Mouse (Mus musculus): Measurements from ENCODE around the gene Aldh1a3. TPM values are rescaled to one million over a fixed set of nuclear protein-coding genes. Genes with fewer than 3 reads are reported as not detected.

The Aldh1a3 gene
- 1.4 and 1.5 TPM in 2 replicates for polyA plus RNA-seq (2014; fragmentation: Nextera tagmentation; extraction: Ambion mirVana)

GRCm38 (mm10) chr7:66427437-66428161 lies at the start of gene Aldh1a3:
Aldh1a3 (minus strand) TSS chr7:66427517.
- Histone ChIP-seq H3K27ac (ENCODE audit: low read depth) (no peak within 1 kb of the TSS), H3K4me1 (ENCODE audit: insufficient read depth) (no peaks in the 10 kb centered on the region), H3K4me3 (ENCODE audit: low read depth, low read length) (peak within 1 kb of the TSS; percentile 52), H3K9me3 (ENCODE audit: low read depth, low read length) (no peaks in the 10 kb centered on the region), H3K4me2 (peak within 1 kb of the TSS; percentile 97), H3K27me3 (ENCODE audit: insufficient read depth, low read length) (peaks cover 57% of the 10 kb centered on the region), H3K9ac (peak within 1 kb of the TSS; percentile 49), H3K36me3 (ENCODE audit: insufficient read depth) (no peaks in the 10 kb centered on the region)
- DNase-seq: peak; percentile 72
- WGBS: under 1% methylated on average over 52 of the region's 56 CpGs
- ATAC-seq (ENCODE audit: insufficient read depth): peak; percentile 90
- TF ChIP-seq CTCF (IDR thresholded peaks at IDR 0.05; ENCODE audit: low read depth): no peak

- Histone ChIP-seq H3K4me1 (ENCODE audit: insufficient read depth) (0 out of 2 replicates have a peak, but pooled peaks cover 4% of the 10 kb centered on the region), H3K27ac (ENCODE audit: low read depth) (no peak overlapping the region), H3K4me2 (no peak overlapping the region), H3K4me3 (ENCODE audit: low read depth, low read length) (no peak overlapping the region), H3K36me3 (ENCODE audit: insufficient read depth) (no peaks in the 10 kb centered on the region), H3K9ac (no peak overlapping the region), H3K27me3 (ENCODE audit: insufficient read depth, low read length) (no peaks in the 10 kb centered on the region), H3K9me3 (ENCODE audit: low read depth, low read length) (no peaks in the 10 kb centered on the region)
- ATAC-seq (ENCODE audit: insufficient read depth): no peak
- DNase-seq: no peak
- 47% methylated on average over 8 of the region's 8 CpGs for WGBS
- no peak for TF ChIP-seq CTCF (IDR thresholded peaks at IDR 0.05; ENCODE audit: low read depth)
Observed at GRCm38 (mm10) chr7:66476289-66476688, 49.0 kb upstream of the Aldh1a3 start.

GRCm38 (mm10) chr7:66471641-66472216 lies 44.4 kb upstream of the Aldh1a3 start:
- no peak for TF ChIP-seq CTCF (IDR thresholded peaks at IDR 0.05; ENCODE audit: low read depth)
- Histone ChIP-seq H3K27ac (ENCODE audit: low read depth) (no peak overlapping the region), H3K9me3 (ENCODE audit: low read depth, low read length) (no peaks in the 10 kb centered on the region), H3K9ac (no peak overlapping the region), H3K4me1 (ENCODE audit: insufficient read depth) (0 out of 2 replicates have a peak, but pooled peaks cover 4% of the 10 kb centered on the region), H3K4me3 (ENCODE audit: low read depth, low read length) (no peak overlapping the region), H3K36me3 (ENCODE audit: insufficient read depth) (no peaks in the 10 kb centered on the region), H3K4me2 (no peak overlapping the region), H3K27me3 (ENCODE audit: insufficient read depth, low read length) (no peaks in the 10 kb centered on the region)
- 37% methylated on average over 12 of the region's 12 CpGs for WGBS
- ATAC-seq (ENCODE audit: insufficient read depth) (no peak), DNase-seq (peak; percentile 29)

GRCm38 (mm10) chr7:66466641-66467040 lies 39.3 kb upstream of the Aldh1a3 start:
- Histone ChIP-seq H3K9me3 (ENCODE audit: low read depth, low read length) (no peaks in the 10 kb centered on the region), H3K36me3 (ENCODE audit: insufficient read depth) (no peaks in the 10 kb centered on the region), H3K27ac (ENCODE audit: low read depth) (no peak overlapping the region), H3K4me2 (no peak overlapping the region), H3K4me3 (ENCODE audit: low read depth, low read length) (no peak overlapping the region), H3K9ac (no peak overlapping the region), H3K4me1 (ENCODE audit: insufficient read depth) (0 out of 2 replicates have a peak, but pooled peaks cover under 1% of the 10 kb centered on the region), H3K27me3 (ENCODE audit: insufficient read depth, low read length) (no peaks in the 10 kb centered on the region)
- 89% methylated on average over 14 of the region's 14 CpGs for WGBS
- no peak for TF ChIP-seq CTCF (IDR thresholded peaks at IDR 0.05; ENCODE audit: low read depth)
- DNase-seq (no peak), ATAC-seq (ENCODE audit: insufficient read depth) (no peak)

GRCm38 (mm10) chr7:66465241-66465640 lies 37.9 kb upstream of the Aldh1a3 start:
- ATAC-seq (ENCODE audit: insufficient read depth) (no peak), DNase-seq (no peak)
- Histone ChIP-seq H3K9ac (no peak overlapping the region), H3K36me3 (ENCODE audit: insufficient read depth) (no peaks in the 10 kb centered on the region), H3K4me1 (ENCODE audit: insufficient read depth) (no peaks in the 10 kb centered on the region), H3K27me3 (ENCODE audit: insufficient read depth, low read length) (no peaks in the 10 kb centered on the region), H3K9me3 (ENCODE audit: low read depth, low read length) (no peaks in the 10 kb centered on the region), H3K27ac (ENCODE audit: low read depth) (no peak overlapping the region), H3K4me3 (ENCODE audit: low read depth, low read length) (no peak overlapping the region), H3K4me2 (no peak overlapping the region)
- WGBS: 85% methylated on average over 5 of the region's 5 CpGs
- no peak for TF ChIP-seq CTCF (IDR thresholded peaks at IDR 0.05; ENCODE audit: low read depth)

GRCm38 (mm10) chr7:66463081-66463480 lies 35.8 kb upstream of the Aldh1a3 start:
- Histone ChIP-seq H3K36me3 (ENCODE audit: insufficient read depth) (no peaks in the 10 kb centered on the region), H3K27me3 (ENCODE audit: insufficient read depth, low read length) (no peaks in the 10 kb centered on the region), H3K9me3 (ENCODE audit: low read depth, low read length) (no peaks in the 10 kb centered on the region), H3K4me3 (ENCODE audit: low read depth, low read length) (no peak overlapping the region), H3K27ac (ENCODE audit: low read depth) (no peak overlapping the region), H3K4me2 (no peak overlapping the region), H3K9ac (no peak overlapping the region), H3K4me1 (ENCODE audit: insufficient read depth) (no peaks in the 10 kb centered on the region)
- ATAC-seq (ENCODE audit: insufficient read depth) (no peak), DNase-seq (no peak)
- WGBS: 86% methylated on average over 1 of the region's 1 CpGs
- no peak for TF ChIP-seq CTCF (IDR thresholded peaks at IDR 0.05; ENCODE audit: low read depth)

GRCm38 (mm10) chr7:66451622-66452295 lies 24.4 kb upstream of the Aldh1a3 start:
- H3K9ac ChIP-seq: no peak overlapping the region
- ATAC-seq (ENCODE audit: insufficient read depth) (no peak), DNase-seq (peak; percentile 8)
- H3K4me3 ChIP-seq (ENCODE audit: low read depth, low read length): no peak overlapping the region
- H3K4me1 ChIP-seq (ENCODE audit: insufficient read depth): peaks cover 6% of the 10 kb centered on the region; the same call in 1 of the 2 replicates
- H3K9me3 ChIP-seq (ENCODE audit: low read depth, low read length): no peaks in the 10 kb centered on the region
- TF ChIP-seq CTCF (IDR thresholded peaks at IDR 0.05; ENCODE audit: low read depth): no peak
- H3K4me2 ChIP-seq: no peak overlapping the region
- no peak overlapping the region for H3K27ac ChIP-seq (ENCODE audit: low read depth)
- H3K27me3 ChIP-seq (ENCODE audit: insufficient read depth, low read length): no peaks in the 10 kb centered on the region
- no peaks in the 10 kb centered on the region for H3K36me3 ChIP-seq (ENCODE audit: insufficient read depth)
- 44% methylated on average over 12 of the region's 12 CpGs for WGBS

Measured in lung, embryonic 14.5 days (tissue).